Comparison of ENCODE assay signal across 15 mouse cellular contexts in the genomic region with DNA sequence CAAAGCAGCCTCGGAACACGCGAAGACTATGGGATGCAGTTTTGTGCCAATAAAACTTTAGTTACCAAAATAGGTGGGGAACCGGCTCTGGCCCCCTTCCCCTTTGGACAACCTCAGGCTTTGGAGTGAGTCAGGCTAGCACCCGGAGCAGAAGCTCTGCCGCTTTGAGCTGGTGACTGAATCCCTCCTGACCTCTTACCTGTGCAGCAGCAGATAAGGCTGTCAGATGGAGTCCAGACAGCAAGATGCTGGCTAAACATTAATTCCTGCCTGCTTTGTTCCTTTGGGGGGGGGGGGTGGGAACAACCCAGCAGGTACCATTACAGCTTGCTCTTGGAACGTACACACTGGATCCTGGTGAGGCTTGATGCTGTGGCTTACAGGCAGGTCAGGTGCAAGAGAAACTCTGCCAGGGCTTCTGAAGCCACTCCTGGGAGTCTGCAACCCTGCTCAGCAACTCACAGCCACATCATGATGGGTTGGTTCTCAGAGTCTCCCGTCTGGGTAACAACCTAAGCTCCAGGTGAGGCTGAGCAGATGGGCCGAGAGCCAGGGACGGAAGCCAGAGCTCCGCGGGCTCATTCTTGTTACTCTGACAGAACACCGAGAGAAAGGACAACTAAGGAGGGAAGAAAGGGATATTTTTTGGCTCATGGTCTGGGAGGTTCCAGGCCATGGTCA. TPM values are rescaled to one million over a fixed set of nuclear protein-coding genes. Genes with fewer than 3 reads are reported as not detected.
DNase-seq lines count a peak whose midpoint lies in the region; ATAC-seq and TF ChIP-seq lines count a peak whose summit lies in the region.
"Had no signal": no experiment of that assay in that cellular context is flagged by ENCODE, and none has a peak within 500 bp of the region (broad histone marks: within the 10 kb centered on the region; RNA-seq: fewer than 3 reads in every experiment).

No protein-coding gene starts in this region.

- ATAC-seq in kidney, postnatal 0 days (replicated peaks; ENCODE audit: low FRiP score, low read depth): no peak; the same call in 1 of the 2 replicates
- ATAC-seq in stomach, embryonic 16.5 days (ENCODE audit: insufficient read depth, low FRiP score): peak; percentile 50
- ATAC-seq: lung, postnatal 0 days had no signal

- no peak for TF ChIP-seq CTCF in kidney, postnatal 0 days (IDR thresholded peaks at IDR 0.05; ENCODE audit: low read depth)

- H3K36me3 ChIP-seq in kidney, postnatal 0 days (ENCODE audit: insufficient read depth, low read length): no peaks in the 10 kb centered on the region
- H3K36me3 ChIP-seq in stomach, embryonic 16.5 days (ENCODE audit: control insufficient read depth, insufficient read depth, low read length): 0 out of 2 replicates have a peak, but pooled peaks cover 3% of the 10 kb centered on the region
- H3K36me3 ChIP-seq: embryonic facial prominence, embryonic 15.5 days; hindbrain, embryonic 15.5 days had no signal

- no peak overlapping the region for H3K9ac ChIP-seq in kidney, postnatal 0 days (ENCODE audit: low read depth, low read length)
- no peak overlapping the region; the same call in 1 of the 2 replicates for H3K9ac ChIP-seq in stomach, embryonic 16.5 days (ENCODE audit: low read length)
- H3K9ac ChIP-seq: embryonic facial prominence, embryonic 15.5 days; hindbrain, embryonic 15.5 days had no signal

- intact Hi-C loops in heart, postnatal 10 days (cut with DNase I): loop anchor here (5.0 kb wide), 1 partner anchor 33 kb away; no protein-coding TSS in a partner anchor

- H3K9me3 ChIP-seq in kidney, postnatal 0 days (replicated peaks; ENCODE audit: low read length): no peaks in the 10 kb centered on the region
- no peaks in the 10 kb centered on the region for H3K9me3 ChIP-seq in stomach, embryonic 16.5 days (replicated peaks; ENCODE audit: control insufficient read depth, low read length)
- H3K9me3 ChIP-seq: embryonic facial prominence, embryonic 15.5 days; heart, embryonic 10.5 days; hindbrain, embryonic 15.5 days had no signal

- H3K4me2 ChIP-seq in kidney, postnatal 0 days (ENCODE audit: low read length): no peak overlapping the region
- H3K4me2 ChIP-seq in stomach, embryonic 16.5 days (ENCODE audit: low read depth, low read length): no peak overlapping the region
- H3K4me2 ChIP-seq: embryonic facial prominence, embryonic 15.5 days; hindbrain, embryonic 15.5 days had no signal

- H3K27me3 ChIP-seq in kidney, postnatal 0 days (ENCODE audit: insufficient read depth, low read length): no peaks in the 10 kb centered on the region
- H3K27me3 ChIP-seq in stomach, embryonic 16.5 days (ENCODE audit: control insufficient read depth, insufficient read depth, low read length): no peaks in the 10 kb centered on the region
- H3K27me3 ChIP-seq: embryonic facial prominence, embryonic 15.5 days; hindbrain, embryonic 15.5 days had no signal

- peak; percentile 73 for DNase-seq in kidney, adult 18-20 months
- DNase-seq in kidney, postnatal 4 days: no peak
- peak; percentile 81 to 85 for DNase-seq in cerebellum, postnatal 25 days
- no peak for DNase-seq in kidney, postnatal 0 days (ENCODE audit: low spot score)
- DNase-seq in adrenal gland, adult 18-20 months (ENCODE audit: low spot score in 2 of 2): no peak
- no peak for DNase-seq in heart, postnatal 10 days
- DNase-seq in frontal cortex, postnatal 14 days (ENCODE audit: low spot score in 2 of 2): no peak
- DNase-seq: adrenal gland, adult 2 months; midbrain, embryonic 14.5 days had no signal

- H3K27ac ChIP-seq in kidney, postnatal 0 days: peak overlapping the region; percentile 54
- peak overlapping the region; percentile 91 for H3K27ac ChIP-seq in stomach, embryonic 16.5 days (ENCODE audit: low read length)
- H3K27ac ChIP-seq: embryonic facial prominence, embryonic 15.5 days; heart, embryonic 10.5 days; hindbrain, embryonic 15.5 days; left cerebral cortex, adult 2 months had no signal

- H3K4me1 ChIP-seq in kidney, postnatal 0 days (replicated peaks; ENCODE audit: insufficient read depth, low read length): peaks cover 9% of the 10 kb centered on the region
- peaks cover 41% of the 10 kb centered on the region for H3K4me1 ChIP-seq in stomach, embryonic 16.5 days (ENCODE audit: control insufficient read depth, insufficient read depth, low read length)

- WGBS in kidney, postnatal 0 days: 71% methylated on average over 13 of the region's 13 CpGs
- WGBS in stomach, embryonic 16.5 days: 64% methylated on average over 13 of the region's 13 CpGs

- no peak overlapping the region for H3K4me3 ChIP-seq in kidney, postnatal 0 days (replicated peaks; ENCODE audit: low read depth, low read length)
- no peak overlapping the region for H3K4me3 ChIP-seq in stomach, embryonic 16.5 days (replicated peaks; ENCODE audit: low read length)
- H3K4me3 ChIP-seq: embryonic facial prominence, embryonic 15.5 days; heart, embryonic 10.5 days; hindbrain, embryonic 15.5 days; left cerebral cortex, adult 2 months had no signal

RNA-seq across cellular contexts. Expression of a gene that starts 54.2 kb away (rescaled TPM):
- 16.2 and 16.4 TPM in 2 replicates for polyA plus RNA-seq in kidney, postnatal 0 days (2015; fragmentation: Nextera tagmentation; extraction: Ambion mirVana)
- 13.2 and 13.4 TPM in 2 replicates for polyA plus RNA-seq in stomach, embryonic 16.5 days (2015; fragmentation: Nextera tagmentation; extraction: Ambion mirVana)
- 10 to 100 TPM; 11.1 to 18.6 TPM for total RNA-seq in adrenal gland, adult 18-20 months (2021)
- 1 to 10 TPM; 7.3 to 9.1 TPM for total RNA-seq in heart, postnatal 10 days (2021)

Comparison
In these comparisons a context has a peak if more than half of its experiments do, and no peak if none do; other contexts are left out.
1. DNase-seq: peak in kidney, adult 18-20 months (single experiment) and cerebellum, postnatal 25 days (2 of 2); none in kidney, postnatal 4 days (0 of 2), kidney, postnatal 0 days (single experiment), adrenal gland, adult 18-20 months (0 of 2), heart, postnatal 10 days (0 of 2) and frontal cortex, postnatal 14 days (0 of 2).